Mouse (Mus musculus): ENCODE measurements around the gene Ddx4.
A peak's percentile ranks its signal among the peaks of the same experiment; 100 is the strongest.

The Ddx4 gene

DNA sequence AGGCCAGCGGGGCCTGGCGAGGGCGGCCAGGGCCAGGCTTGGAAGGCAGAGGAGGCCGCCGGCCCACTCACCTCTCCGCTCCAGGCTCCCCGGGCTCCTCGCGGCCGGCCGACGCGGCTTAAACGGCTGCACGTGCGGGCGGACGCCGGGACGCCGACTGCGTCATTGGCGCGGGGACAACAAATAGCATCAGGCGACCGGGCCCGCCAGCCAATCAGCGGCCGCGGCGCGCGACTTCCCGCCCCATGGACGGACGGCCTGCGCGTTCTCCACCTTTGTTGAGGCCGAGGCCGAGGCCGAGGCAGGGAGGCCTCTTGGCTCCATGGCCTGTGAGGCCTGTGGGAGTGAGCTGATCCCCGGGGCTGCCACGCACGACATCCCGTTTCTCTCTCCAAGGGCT, at the start of gene Ddx4:
Gene Ddx4 (minus strand): TSS at position 271 of the 400 bp plus-strand sequence.
- no peak for DNase-seq

DNA sequence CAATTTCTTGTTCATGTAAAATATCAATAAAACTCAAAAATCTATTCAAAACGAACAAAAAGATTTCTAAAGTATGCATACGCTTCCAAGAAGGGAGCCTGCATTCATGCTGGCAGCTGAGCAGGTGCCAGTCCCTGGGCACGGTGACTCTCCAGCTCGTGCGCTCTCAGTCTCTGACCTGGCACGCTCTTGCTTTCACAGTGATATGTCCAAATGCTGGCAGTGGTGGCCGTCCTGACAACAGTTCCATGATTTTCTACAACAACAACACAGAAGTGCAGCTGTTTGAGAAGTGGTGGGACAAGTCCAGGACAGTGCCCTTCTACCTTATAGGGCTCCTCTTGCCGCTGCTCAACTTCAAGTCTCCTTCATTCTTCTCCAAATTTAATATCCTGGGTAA, 49.0 kb upstream of the Ddx4 start:
- no peak for DNase-seq

DNA sequence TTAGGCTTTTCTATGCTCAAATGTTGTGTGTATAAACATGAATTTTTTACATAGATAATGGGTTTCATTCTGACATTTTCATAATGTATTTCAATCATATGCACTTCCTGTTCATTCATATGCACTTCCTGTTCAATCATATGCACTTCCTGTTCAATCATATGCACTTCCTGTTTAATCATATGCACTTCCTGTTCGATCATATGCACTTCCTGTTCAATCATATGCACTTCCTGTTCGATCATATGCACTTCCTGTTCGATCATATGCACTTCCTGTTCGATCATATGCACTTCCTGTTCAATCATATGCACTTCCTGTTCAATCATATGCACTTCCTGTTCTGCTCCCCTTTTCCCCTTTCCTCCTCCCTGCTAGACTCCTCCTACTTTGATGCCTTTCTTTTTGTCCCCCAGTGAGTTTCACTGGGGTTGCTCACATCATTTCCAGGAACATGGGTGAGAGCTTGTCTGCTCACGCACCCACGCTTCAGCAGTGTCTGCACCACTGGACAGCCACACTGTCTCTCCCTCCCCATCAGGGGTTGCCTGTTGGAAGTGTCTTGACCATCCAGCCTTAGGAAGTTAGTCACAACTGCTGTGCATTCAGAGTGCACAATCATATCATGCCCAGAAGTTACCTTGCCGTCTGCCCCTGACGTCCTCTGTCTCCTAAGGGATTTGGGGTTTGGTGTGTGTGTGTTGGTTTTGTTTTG, 43.4 kb upstream of the Ddx4 start:
- no peak for DNase-seq

DNA sequence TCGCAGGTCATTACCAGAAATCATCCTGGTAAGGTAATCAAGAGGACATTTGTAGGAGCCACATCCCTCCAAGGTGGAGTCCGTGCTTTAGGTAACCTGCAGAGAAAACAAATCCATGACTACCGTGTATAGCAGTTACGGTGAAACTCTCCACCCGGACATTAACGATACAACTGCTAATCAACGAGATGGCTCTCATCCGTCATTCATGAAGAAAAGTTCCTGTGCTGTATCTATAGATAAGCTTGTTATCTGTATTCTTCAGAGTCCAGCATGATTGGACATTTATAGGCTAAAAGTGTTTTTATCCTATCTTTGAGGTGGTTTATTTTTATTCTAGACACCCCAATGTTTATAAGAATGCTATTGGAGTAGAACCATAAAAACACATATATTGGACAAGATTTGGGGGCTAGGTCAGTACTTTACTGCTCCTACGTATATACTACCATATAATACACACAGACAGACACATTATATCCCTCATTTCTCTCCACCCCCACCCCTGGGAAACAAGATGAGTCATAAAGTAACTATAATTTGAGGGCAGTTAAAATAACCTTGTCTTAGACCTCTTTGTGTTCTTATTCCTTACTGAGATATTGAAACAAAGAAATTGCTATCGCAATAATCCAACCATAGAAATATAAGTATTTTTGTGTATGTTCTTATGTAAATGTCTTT, 40.7 kb upstream of the Ddx4 start:
- DNase-seq = no peak

DNA sequence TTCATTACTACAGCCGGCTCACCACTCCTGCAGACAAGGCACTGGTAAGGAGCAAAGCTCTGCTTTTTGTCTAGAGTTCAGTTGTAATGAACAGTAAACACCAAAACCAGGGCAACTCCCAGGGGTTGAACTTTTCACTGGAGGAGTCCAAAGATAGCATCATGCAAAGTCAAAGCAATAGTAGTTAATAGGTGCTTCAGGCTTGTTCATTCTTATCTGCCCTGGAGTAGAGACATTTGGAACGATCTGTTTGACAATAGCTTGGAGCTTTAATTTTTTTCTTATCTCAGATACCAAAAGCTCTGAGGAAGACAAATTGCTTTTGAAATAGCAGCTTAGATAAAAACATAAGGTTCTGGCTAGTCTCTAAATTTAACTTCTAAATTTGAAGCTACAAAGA, 33.9 kb upstream of the Ddx4 start:
- no peak for DNase-seq

DNA sequence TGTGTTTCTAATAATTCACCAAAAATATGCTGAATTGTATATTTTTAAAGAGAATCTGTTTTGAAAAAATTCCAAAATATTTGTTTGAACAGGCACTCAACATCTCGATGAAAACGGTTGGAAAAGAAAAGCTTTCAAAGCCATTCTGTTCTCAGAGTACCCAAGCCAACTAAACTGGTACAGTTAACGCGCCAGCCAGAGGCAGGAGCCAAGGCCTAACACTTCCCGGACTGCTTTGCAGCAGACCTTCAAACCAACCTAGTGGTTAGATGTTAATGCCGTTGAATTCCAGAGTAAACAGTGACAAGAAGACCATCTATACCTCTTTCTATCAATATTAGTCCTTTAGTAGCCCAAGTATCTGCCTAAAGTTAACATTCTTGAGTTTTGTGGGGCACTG, 31.7 kb upstream of the Ddx4 start:
- no peak for DNase-seq

DNA sequence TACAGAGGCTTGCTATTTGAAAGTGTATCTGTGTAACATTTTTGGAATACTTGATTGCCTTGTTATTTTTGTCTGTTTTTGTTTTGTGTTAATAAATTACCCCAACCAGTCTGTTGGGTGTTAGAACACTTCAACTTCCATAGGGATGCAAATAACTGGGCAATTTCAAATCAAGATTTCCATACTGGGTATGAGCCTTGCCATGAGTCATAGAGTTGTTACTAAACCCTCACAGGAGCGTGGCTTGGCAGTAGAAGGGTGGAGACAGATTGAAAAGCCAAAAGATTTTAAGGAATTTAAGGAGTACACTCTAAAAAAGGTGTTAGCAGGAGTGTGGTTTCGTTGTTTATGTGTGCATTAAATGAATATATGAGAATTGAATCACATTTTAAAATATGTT, 31.0 kb upstream of the Ddx4 start:
- no peak for DNase-seq

DNA sequence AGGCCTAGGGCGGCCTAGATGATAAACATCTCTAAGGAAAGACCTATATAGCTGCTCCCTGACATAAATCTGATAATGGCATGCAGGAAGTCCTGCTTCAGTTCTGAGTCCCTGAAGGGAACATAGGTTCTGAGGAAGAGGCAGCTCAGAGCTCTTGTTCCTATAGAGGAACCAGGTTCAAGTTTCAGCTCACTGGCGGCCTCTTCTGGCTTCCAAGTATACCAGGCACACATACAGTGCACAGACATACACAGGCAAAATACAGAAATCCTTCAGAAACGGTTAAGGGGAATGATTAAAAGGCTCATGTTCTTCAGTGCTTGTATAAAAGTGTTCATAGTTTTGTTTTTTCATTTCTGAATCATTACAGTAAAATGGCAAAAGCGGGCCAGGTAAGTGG, 25.9 kb upstream of the Ddx4 start:
- DNase-seq = peak; percentile 34

DNA sequence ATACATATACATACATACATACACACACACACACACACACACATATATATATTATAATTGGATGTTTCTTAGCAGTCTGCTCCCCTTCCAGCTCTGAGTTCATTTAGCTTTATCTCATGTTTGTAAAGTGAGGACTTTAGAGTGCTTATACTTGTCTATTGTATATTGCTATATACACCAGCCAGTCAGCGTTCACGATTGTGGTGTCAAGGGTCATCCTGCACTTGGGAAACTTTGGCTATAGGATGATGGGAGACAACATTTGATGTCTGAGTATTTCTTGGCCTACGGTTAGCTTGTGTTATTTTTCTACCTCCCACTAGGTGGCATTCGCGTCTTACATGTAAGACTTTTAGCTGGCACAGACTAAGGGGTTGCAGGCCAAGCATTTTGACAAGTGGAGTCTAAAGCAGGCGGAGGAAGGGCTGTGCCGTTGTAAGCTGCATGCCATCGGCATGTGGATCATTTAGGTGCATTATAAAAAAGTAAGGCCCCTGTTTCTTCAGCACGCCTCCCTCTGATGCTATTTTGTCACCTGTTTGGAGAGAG, 21.7 kb upstream of the Ddx4 start:
- peak; percentile 88 for DNase-seq

DNA sequence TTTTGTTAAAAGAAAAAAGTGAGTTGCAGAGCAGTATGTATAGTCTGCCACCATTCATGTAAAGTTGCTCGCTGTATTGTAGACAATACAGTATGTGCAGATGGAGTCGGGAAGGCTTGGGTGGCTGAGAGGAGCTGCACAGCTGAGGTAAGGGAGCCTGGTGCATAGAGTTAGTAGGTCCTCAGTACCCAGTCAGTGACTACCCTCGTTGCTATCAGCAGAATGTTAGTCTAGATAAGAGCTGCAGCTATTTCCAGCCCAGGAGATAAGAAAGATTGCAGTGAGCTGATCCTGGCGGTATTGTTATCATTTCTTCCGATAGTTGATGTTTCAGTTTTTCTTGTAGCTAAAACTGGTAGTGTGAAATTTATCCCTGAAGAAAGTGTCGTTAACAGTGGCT, 20.5 kb upstream of the Ddx4 start:
- no peak for DNase-seq

DNA sequence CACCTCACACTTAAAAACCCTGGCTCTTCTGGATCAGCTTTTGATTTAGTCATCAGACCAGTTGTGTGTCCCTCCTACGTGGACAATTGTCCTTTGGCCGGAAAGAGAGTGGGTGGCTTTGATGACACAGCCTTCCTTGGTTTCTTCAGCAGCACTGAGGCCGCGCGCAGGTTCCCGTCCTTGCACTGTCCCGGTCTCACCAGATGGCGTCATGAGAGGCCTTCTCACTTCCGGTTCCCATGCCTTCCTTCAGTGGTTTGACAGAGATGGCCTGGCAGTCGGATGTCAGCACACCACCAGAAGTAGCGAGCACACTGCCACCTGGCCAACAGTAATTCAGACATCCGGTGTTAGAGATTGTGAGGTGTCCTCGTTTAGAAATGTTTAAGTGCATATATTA, 19.4 kb upstream of the Ddx4 start:
- DNase-seq = peak; percentile 16

DNA sequence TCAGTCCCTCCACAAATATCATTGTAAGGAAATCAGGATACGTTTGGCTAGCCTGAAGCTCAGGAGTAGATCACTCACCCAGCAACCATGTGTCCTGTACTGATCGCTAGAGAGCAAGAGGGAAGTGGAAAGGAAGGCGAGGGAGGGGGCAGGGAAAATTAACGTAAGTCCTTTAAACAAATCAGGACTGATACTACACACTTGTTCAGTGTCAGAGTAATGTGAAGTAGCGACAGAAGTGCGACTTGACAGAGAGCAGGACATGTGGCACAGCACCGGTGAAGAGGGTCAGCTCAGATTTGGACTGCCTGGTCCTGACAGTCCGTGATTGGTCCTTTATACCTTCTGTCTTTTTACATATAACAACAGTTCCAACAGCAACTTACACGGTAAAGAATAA, 14.9 kb upstream of the Ddx4 start:
- DNase-seq = no peak

DNA sequence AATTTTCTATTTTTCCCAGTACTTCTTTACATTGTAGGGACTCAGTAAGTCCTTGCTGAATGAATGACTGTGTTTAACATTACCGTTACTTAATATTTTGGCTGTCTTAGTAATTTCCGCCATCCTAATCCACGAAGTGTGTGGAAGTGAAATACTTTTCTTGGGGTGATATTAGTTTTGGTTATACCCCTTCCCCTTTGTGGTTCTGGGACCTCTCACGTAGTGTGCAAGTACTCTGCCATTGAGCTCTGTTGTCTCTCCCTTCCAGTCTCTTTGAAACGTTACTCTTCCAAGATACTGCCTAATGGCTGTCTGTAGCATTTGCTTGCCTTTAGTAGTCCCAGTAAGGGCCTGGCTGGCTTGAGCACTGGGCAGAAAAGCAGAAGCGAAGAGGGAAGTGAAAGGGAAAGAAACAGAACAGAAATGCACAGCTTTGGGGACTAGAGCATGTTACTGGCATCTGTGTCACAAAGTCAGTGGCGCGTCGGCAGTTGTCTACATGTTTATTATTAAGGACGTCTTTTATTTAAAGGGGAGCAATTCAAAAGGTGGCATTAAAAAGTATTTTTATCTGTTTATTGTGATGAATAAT, 14.3 kb upstream of the Ddx4 start:
- no peak for DNase-seq

DNA sequence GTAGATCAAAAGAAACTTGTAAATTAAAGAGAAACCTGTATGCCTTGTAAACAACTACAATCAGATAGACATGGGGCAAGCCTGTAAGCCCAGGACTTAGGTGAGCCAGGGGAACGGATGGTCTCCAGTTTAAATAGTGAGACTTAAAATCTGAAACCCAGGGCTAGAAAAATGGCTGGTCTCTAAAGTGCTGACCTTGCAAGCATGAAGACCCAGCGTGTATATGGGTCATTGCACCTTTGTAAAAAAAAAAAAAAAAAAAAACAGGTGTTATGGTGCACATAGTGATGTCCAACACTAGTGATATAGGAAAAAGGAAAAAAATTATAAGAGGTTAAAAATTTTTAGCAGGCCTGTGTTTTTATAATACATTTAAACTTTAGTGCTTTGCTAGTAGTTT, 9.4 kb upstream of the Ddx4 start:
- DNase-seq = no peak

DNA sequence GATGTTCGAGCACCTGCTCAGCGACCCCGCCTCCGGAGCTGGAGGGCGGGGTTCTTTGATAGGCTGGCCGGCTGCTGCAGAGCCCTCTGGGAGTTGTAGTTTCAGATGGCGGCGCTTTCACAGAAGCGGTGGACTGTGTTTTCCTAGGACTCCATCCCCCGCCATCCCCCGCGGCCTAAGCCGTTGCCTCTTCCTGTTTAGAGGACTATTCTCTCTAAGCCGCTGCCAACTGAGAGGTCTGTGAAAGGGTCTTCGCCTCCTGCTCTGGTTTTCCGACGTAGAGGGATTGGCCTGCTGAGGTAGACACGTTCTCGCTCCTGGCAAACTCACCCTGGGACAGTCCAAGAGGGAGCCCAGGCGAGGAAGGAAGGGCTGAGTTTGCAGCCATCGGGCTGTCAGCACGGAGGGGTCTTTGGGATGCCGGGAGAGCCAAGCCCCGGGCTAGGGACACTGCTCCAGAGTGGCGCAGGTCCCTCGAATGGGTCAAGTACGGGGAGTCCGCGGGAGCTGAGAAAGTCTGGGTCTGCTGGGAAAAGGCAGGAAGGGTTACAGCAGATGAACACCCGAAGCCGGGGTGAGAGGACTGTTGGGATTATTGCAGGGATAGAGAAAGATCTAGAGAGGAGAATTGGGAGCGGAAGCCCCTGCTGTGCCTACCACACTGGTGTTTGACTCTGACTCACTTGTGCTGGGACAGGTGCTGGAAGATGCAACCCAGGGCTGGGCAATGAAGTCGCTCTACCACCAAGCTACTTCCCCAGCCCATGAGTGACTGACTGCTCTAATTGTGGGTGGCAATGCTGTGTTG, 8.5 kb upstream of the Ddx4 start, which contains the start of gene Slc38a9:
Gene Slc38a9 (plus strand): TSS at position 178 of the 808 bp plus-strand sequence.
- peak; percentile 96 for DNase-seq

DNA sequence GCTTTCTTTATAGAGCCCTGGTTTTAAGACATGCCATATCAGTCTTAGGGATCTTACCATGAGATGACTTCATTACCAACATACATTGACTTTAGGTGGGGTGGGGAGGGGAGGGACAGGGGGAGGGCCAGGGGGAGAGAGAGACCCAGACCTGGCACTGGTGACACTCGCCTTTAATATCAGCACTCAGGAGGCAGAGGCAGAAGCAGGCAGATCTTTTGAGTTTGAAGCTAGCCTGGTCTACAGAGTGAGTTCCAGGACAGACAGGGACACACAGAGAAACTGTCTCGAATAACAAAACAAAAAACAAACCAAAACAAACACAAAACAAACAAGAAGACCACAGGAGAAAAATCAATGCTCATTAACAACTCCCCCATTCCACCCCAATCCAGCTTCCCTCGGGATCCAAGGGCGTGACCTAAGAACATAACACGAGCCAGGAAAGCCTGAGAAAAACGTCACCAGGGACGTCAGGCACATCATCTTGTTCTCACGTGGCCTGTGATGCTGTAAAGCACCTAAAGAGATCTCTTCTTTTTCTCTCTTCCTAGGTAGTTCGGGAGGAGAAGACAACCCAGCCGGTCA, 7.8 kb upstream of the Ddx4 start:
- no peak for DNase-seq

DNA sequence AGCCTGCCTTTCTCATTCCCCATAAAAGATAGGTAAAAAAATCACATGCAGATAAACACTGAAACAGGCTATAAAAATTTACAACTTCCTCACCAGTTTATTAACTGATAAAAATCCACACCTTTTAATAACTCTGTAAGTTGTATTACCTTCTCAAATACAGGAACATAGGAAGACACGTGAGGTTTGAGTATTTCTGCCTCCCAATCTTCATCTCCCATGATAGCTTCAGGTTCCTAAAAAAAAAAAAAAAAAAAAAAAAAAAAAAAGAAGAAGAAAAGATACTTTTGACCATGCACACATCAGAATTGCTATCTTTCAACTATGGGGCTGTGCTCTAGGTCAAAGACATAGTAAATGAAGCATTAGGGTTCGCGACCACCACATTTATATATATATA, 1.1 kb downstream of the Ddx4 start:
- DNase-seq = no peak

DNA sequence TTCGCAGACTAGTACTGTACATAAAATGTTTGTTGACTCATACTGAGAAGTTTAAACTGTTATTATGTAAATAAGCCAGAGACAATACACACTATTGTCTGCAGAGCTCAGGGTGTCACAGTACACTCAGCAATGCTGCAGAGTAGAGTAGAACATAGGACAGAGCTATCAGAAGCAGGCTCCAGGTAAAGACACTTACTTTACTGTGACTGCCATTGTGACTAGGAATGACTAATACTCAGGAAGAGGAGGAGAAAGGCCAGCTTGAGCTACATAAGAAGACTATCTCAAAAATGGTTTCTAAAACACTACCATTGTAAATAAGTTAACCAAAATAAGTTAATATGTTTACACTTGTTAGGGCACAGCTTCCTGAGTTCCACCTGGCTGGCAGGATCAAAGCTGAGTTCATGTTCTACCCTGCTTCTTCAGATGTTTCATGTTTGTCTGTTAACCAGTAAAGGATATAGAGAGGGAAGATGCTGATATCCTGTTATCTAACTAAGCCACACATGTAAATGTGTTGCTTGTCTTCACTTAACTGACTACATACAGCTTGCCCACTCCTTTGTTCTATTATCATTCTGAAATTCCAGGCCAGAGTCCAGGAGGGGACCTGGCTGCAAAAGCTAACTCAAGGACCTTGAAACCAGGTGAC, 6.6 kb downstream of the Ddx4 start:
- no peak for DNase-seq

DNA sequence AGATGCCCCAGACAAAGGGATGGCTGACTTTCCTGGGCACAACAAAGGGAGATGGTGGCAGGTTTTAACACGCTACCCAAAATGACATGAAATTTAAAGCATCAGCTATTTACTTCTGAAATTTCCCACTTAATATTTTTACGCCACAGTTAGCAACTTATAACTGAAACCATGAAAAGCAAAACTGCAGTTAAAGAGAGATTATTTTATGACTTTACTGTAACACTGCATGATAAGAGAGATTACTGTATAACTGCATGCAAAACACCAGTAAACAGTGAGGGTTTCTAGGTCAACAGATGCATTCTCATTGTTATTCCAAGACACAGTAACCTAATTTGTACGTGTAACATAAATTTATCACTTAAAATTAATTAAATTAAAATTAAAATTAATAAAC, 7.3 kb downstream of the Ddx4 start:
- no peak for DNase-seq

DNA sequence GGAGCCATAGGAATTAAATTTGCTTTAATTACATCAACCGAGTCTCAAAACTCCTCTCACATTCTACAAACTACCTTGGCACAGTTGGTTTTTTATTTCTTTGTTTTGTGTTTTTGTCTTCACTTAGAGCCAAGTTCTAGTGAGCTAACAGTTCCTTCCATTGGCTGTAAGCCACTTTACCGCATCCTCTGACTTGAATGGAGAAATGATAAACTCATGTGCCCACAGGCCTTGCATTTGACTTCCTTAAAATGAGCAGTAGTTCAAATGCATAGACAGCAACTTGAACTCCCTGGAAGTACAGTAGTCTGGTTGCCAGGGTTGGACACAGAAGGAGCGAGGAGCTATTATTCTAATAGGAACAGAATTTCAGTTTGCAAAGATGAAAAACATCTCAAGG, 9.4 kb downstream of the Ddx4 start:
- DNase-seq = no peak

DNA sequence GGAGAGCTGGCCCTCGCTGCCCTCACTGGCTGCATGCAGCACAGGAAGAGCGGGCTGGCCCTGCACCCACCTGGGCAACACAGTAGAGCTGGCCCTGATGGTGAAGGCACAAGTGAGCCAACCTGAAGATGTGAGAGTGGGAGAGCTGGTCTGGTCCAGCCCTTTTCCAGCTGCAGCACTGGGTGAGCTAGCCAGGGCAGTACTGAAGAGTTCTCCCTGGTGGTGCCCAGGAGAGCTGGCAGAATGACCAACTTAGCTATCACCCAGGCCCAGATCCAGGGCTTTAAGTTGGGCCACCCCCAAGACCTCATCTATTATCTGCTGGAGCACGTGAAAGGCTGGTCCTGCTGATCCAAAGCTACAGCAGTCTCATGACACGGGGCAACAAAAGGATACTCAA, 13.2 kb downstream of the Ddx4 start:
- no peak for DNase-seq

DNA sequence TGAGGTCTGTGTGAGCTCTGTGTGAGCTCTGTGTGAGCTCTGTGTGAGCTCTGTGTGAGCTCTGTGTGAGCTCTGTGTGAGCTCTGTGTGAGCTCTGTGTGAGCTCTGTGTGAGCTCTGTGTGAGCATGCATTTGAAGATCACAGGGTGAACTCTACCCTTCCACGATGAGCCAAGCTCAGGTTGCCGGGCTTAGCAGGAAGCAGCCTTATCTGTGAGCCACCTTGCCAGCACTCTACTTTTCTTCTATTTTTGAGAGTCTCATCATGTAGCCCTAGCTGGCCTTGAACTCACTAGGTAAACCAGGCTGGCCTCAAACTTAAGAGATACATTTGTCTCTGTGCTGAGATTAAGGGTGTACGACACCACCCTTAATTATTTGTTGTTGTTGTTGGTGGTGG, 15.8 kb downstream of the Ddx4 start:
- DNase-seq = no peak

Data from embryo, embryonic 11 days (tissue).